Mouse (Mus musculus): ENCODE data around the gene Adsl. TPM values are rescaled to one million over a fixed set of nuclear protein-coding genes. Genes with fewer than 3 reads are reported as not detected.

The Adsl gene
- polyA plus RNA-seq, 1 experiment from 2014 or later, result 158 TPM

DNA sequence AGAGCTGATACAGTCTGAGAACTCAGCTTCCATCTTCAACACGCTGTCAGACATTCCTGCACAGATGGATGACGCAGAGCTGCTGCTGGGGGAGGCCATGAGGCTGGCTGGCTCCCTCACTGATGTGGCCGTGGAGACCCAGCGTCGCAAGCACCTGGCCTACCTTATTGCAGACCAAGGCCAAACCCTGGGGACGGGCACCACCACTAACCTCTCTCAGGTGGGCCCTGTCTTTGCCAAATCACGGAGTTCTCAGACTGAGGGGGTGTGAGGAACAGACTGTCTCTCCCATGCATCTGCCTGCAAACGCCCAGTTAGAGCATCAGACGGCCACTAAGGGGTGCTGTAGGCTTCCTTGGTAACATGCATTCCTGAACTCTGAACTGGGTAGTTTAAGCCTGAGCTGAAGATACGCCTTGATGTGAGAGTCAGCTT, 60.4 kb downstream of the Adsl start:
- no peaks in the 10 kb centered on the region for H3K4me1 ChIP-seq (ENCODE audit: control insufficient read depth, insufficient read depth, low read length)
- H3K4me3 ChIP-seq (ENCODE audit: low read depth, low read length), result no peak overlapping the region
- H3K9me3 ChIP-seq (ENCODE audit: control insufficient read depth, low read length), result no peaks in the 10 kb centered on the region
- no peak overlapping the region for H3K27ac ChIP-seq (ENCODE audit: low read depth, low read length)
- no peak overlapping the region for H3K9ac ChIP-seq (ENCODE audit: low read length)
- H3K36me3 ChIP-seq (ENCODE audit: control insufficient read depth, insufficient read depth, low read length), result peaks cover 7% of the 10 kb centered on the region; the same call in 1 of the 2 replicates
- H3K27me3 ChIP-seq (ENCODE audit: control insufficient read depth, insufficient read depth, low read length), result no peaks in the 10 kb centered on the region
- 61% methylated on average over 10 of the region's 10 CpGs for WGBS
- H3K4me2 ChIP-seq, result no peak overlapping the region
- DNase-seq (ENCODE audit: low spot score, missing footprints) (no peak), ATAC-seq (ENCODE audit: low FRiP score) (no peak)

- no peak overlapping the region for H3K27ac ChIP-seq (ENCODE audit: low read depth, low read length)
- no peaks in the 10 kb centered on the region for H3K9me3 ChIP-seq (ENCODE audit: control insufficient read depth, low read length)
- peaks cover 7% of the 10 kb centered on the region; the same call in 1 of the 2 replicates for H3K36me3 ChIP-seq (ENCODE audit: control insufficient read depth, insufficient read depth, low read length)
- no peak overlapping the region for H3K9ac ChIP-seq (ENCODE audit: low read length)
- no peak overlapping the region for H3K4me3 ChIP-seq (ENCODE audit: low read depth, low read length)
- no peaks in the 10 kb centered on the region for H3K27me3 ChIP-seq (ENCODE audit: control insufficient read depth, insufficient read depth, low read length)
- H3K4me2 ChIP-seq, result no peak overlapping the region
- WGBS, result 90% methylated on average over 7 of the region's 7 CpGs
- ATAC-seq (ENCODE audit: low FRiP score) (no peak), DNase-seq (ENCODE audit: low spot score, missing footprints) (no peak)
- H3K4me1 ChIP-seq (ENCODE audit: control insufficient read depth, insufficient read depth, low read length), result no peaks in the 10 kb centered on the region
These were observed 61.8 kb downstream of the Adsl start for GRCm38 (mm10) chr15:81010114-81010513.

DNA sequence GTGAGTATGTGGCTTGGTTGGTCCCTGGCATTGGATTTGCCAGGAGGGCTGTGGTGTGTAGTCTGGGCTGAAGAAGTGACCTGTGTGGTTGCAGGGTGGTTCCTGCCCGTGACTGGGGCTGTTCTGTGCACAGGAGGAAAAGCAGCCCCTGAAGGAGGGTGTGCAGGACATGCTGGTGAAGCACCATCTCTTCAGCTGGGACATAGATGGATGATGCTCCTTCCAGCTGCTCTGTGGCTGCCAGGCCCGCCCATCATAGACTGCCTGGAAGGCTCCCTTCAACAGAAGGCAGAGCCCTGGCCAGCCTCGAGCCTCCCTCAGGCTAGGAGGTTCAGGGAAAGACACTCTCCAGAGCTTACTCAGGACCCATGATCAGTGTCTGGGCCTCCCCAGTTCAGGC, 63.2 kb downstream of the Adsl start:
- ATAC-seq (ENCODE audit: low FRiP score), result no peak
- Histone ChIP-seq H3K4me3 (ENCODE audit: low read depth, low read length) (no peak overlapping the region), H3K27me3 (ENCODE audit: control insufficient read depth, insufficient read depth, low read length) (no peaks in the 10 kb centered on the region), H3K4me1 (ENCODE audit: control insufficient read depth, insufficient read depth, low read length) (no peaks in the 10 kb centered on the region), H3K36me3 (ENCODE audit: control insufficient read depth, insufficient read depth, low read length) (peaks cover 10% of the 10 kb centered on the region; the same call in 1 of the 2 replicates), H3K9me3 (ENCODE audit: control insufficient read depth, low read length) (no peaks in the 10 kb centered on the region), H3K27ac (ENCODE audit: low read depth, low read length) (no peak overlapping the region), H3K4me2 (no peak overlapping the region), H3K9ac (ENCODE audit: low read length) (no peak overlapping the region)
- 79% methylated on average over 3 of the region's 3 CpGs for WGBS
- no peak for DNase-seq (ENCODE audit: low spot score, missing footprints)

DNA sequence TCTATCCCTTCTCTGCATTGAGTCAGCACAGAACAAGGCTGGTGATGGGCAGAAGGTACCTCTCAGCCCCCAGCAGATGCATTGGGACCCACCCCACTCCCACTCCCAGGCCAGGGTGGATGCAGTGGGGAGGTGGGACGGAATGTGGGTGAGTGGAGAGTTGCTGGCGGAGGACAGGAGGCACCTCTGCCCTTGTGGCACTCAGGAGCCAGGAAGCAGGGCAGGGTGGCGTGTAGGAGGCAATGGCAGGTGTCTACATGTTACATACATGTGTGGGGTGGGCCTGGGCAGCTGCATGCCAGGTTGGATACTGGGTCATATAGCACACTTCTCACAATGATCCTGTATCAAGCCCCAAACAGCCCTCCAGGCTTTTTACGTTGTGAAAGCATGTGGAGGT, 64.1 kb downstream of the Adsl start:
- peaks cover 10% of the 10 kb centered on the region; the same call in 1 of the 2 replicates for H3K36me3 ChIP-seq (ENCODE audit: control insufficient read depth, insufficient read depth, low read length)

DNA sequence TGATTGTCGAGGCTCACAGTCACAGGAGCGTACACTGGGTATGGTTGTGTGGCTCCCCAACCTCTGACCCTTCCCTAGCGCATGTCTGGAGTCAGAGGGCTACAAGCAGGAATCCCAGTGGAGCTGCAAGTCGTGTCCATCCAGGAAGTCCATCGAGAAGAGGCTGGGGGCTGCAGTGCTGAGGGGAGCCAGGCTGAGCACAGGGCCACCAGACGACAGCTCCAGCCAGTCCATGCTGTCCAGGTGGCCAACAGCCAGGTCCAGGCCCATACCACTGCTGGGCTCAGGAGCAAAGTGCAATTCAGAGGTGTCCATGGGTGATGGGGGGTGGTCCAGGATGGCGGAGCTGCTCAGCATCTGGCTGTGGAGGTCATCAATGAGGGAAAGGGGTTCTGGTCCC, 64.9 kb downstream of the Adsl start:
- Histone ChIP-seq H3K9me3 (ENCODE audit: control insufficient read depth, low read length) (no peaks in the 10 kb centered on the region), H3K4me1 (ENCODE audit: control insufficient read depth, insufficient read depth, low read length) (no peaks in the 10 kb centered on the region), H3K4me2 (no peak overlapping the region), H3K27ac (ENCODE audit: low read depth, low read length) (no peak overlapping the region), H3K27me3 (ENCODE audit: control insufficient read depth, insufficient read depth, low read length) (no peaks in the 10 kb centered on the region), H3K36me3 (ENCODE audit: control insufficient read depth, insufficient read depth, low read length) (peaks cover 13% of the 10 kb centered on the region; the same call in 1 of the 2 replicates), H3K4me3 (ENCODE audit: low read depth, low read length) (no peak overlapping the region), H3K9ac (ENCODE audit: low read length) (no peak overlapping the region)
- WGBS, result 94% methylated on average over 7 of the region's 7 CpGs
- ATAC-seq (ENCODE audit: low FRiP score) (no peak), DNase-seq (ENCODE audit: low spot score, missing footprints) (no peak)

More for the DNA sequence above, 64.1 kb downstream of the Adsl start:
- Histone ChIP-seq H3K9me3 (ENCODE audit: control insufficient read depth, low read length) (no peaks in the 10 kb centered on the region), H3K4me2 (no peak overlapping the region), H3K4me1 (ENCODE audit: control insufficient read depth, insufficient read depth, low read length) (no peaks in the 10 kb centered on the region), H3K27ac (ENCODE audit: low read depth, low read length) (no peak overlapping the region), H3K27me3 (ENCODE audit: control insufficient read depth, insufficient read depth, low read length) (no peaks in the 10 kb centered on the region), H3K4me3 (ENCODE audit: low read depth, low read length) (no peak overlapping the region), H3K9ac (ENCODE audit: low read length) (no peak overlapping the region)
- ATAC-seq (ENCODE audit: low FRiP score) (no peak), DNase-seq (ENCODE audit: low spot score, missing footprints) (no peak)
- WGBS, result 94% methylated on average over 4 of the region's 4 CpGs

DNA sequence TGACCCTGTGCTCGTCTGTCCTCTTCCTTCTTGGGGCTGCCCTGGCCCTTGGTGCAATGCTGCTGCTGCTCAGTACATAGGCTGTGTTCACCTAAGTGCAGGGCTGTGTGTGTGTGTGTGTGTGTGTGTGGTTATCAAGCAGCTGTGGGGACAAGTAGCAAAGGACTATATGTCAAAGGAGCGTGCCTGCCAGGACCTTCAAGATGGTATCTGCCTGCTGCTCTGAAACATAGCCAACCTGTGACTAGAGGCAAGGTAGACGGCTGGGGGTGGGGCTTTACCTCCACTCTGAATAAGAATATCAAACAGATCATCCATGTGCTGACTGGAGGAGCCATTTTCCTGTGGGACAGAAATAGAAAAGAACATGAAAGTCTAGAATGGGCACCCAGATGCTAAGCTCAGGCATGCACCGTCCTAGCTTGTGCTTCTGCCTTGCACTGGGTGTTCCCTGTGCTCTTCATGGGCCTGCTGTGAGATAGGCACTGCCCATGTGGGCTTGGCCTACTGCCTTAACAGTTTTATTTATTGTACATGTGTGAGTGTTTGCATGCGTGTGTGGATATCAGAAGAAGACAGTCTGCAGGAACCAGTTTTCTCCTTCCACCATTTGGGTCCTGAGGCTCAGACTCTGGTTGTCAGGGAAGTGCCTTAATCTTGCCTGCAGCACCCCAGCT, 66.9 kb downstream of the Adsl start:
- ATAC-seq (ENCODE audit: low FRiP score), result no peak
- H3K36me3 ChIP-seq (ENCODE audit: control insufficient read depth, insufficient read depth, low read length), result peaks cover 14% of the 10 kb centered on the region; the same call in 1 of the 2 replicates
- H3K27ac ChIP-seq (ENCODE audit: low read depth, low read length), result no peak overlapping the region
- WGBS, result 91% methylated on average over 5 of the region's 5 CpGs
- no peak overlapping the region for H3K4me2 ChIP-seq
- no peak for DNase-seq (ENCODE audit: low spot score, missing footprints)
- no peaks in the 10 kb centered on the region for H3K4me1 ChIP-seq (ENCODE audit: control insufficient read depth, insufficient read depth, low read length)
- H3K4me3 ChIP-seq (ENCODE audit: low read depth, low read length), result no peak overlapping the region
- no peak overlapping the region for H3K9ac ChIP-seq (ENCODE audit: low read length)
- H3K9me3 ChIP-seq (ENCODE audit: control insufficient read depth, low read length), result no peaks in the 10 kb centered on the region
- H3K27me3 ChIP-seq (ENCODE audit: control insufficient read depth, insufficient read depth, low read length), result no peaks in the 10 kb centered on the region

- peaks cover 14% of the 10 kb centered on the region; the same call in 1 of the 2 replicates for H3K36me3 ChIP-seq (ENCODE audit: control insufficient read depth, insufficient read depth, low read length)
These were observed 68.2 kb downstream of the Adsl start for GRCm38 (mm10) chr15:81016488-81016887.

DNA sequence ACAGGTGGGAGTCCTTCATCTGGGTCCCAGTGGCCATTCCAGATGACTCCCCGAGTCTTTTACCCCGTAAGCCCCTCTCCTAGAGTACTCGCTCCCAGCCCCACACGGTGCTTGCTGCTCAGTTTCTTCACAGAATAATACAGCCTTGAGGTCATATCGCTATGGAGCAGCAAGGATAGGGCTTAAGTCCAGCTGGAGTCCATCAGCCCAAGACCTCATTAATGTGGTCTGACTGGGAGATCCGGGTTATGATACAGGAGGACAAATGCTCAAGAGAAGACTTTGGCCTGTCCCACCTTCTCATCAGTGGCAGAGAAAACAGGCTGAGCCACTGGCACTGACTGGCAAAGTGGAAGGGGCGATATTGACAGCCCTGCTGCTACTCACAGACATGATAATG, 69.0 kb downstream of the Adsl start:
- ATAC-seq (ENCODE audit: low FRiP score) (no peak), DNase-seq (ENCODE audit: low spot score, missing footprints) (no peak)
- peaks cover 14% of the 10 kb centered on the region; the same call in 1 of the 2 replicates for H3K36me3 ChIP-seq (ENCODE audit: control insufficient read depth, insufficient read depth, low read length)
- H3K9ac ChIP-seq (ENCODE audit: low read length), result no peak overlapping the region
- H3K4me1 ChIP-seq (ENCODE audit: control insufficient read depth, insufficient read depth, low read length), result no peaks in the 10 kb centered on the region
- WGBS, result 90% methylated on average over 7 of the region's 7 CpGs
- H3K4me3 ChIP-seq (ENCODE audit: low read depth, low read length), result no peak overlapping the region
- H3K27ac ChIP-seq (ENCODE audit: low read depth, low read length), result no peak overlapping the region
- no peaks in the 10 kb centered on the region for H3K27me3 ChIP-seq (ENCODE audit: control insufficient read depth, insufficient read depth, low read length)
- H3K9me3 ChIP-seq (ENCODE audit: control insufficient read depth, low read length), result no peaks in the 10 kb centered on the region
- H3K4me2 ChIP-seq, result no peak overlapping the region

More at GRCm38 (mm10) chr15:81016488-81016887, 68.2 kb downstream of the Adsl start:
- Histone ChIP-seq H3K9ac (ENCODE audit: low read length) (no peak overlapping the region), H3K27ac (ENCODE audit: low read depth, low read length) (no peak overlapping the region), H3K9me3 (ENCODE audit: control insufficient read depth, low read length) (no peaks in the 10 kb centered on the region), H3K4me2 (no peak overlapping the region), H3K4me1 (ENCODE audit: control insufficient read depth, insufficient read depth, low read length) (no peaks in the 10 kb centered on the region), H3K27me3 (ENCODE audit: control insufficient read depth, insufficient read depth, low read length) (no peaks in the 10 kb centered on the region), H3K4me3 (ENCODE audit: low read depth, low read length) (no peak overlapping the region)
- WGBS, result 92% methylated on average over 10 of the region's 10 CpGs
- ATAC-seq (ENCODE audit: low FRiP score), result no peak
- no peak for DNase-seq (ENCODE audit: low spot score, missing footprints)
